Mouse (Mus musculus): Measurements from ENCODE around the gene Gamt.

Gamt gene

GRCm38 (mm10) chr10:80285222-80286070 lies 24.6 kb upstream of the Gamt start:
- no peak for DNase-seq (ENCODE audit: extremely low spot score, low read depth, low spot score)

DNA sequence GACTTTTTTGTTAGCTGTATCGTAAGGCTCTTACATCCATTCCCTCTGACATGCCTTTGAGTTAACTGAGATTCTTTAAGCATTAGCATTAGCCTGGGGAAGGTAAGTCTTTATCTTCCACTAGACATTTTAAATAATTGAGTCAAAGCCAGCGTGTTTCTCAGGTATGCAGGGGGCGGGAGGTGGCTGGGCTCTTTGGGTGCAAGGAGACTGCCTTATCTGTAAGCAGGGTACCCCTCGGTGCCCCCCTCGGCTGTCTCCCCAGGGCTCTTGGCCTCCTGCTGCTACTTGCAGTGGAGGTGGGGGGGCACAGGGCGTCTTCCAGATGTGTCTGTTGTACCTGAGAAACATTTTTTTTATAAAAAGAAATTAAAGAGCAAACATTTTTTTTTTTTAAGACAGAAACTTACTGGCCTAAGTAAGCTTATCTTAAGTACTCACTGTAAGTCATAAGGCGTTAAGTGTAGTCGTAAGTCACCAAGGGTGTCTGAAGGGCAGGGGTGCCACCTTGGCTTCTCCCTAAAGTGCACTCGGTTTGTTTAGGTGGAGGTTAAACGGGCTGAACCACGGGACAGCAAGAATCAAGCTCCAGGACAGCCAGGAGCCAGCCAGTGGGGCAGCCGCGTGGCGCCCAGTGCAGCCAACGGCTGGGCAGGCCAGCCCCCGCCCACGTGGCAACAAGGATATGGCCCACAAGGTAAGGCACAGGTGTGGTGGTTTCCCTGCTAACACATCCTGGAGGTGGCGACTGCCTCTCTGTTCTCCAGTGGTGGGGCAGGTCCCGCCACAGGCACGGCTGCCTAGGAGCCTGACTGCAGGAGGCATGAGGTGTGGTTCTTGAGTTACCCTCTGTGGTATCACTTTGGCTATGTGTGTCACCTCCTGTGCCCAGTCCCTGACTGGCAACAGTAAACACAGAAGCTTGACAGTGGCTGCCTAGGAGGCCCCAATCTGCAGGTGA lies 21.9 kb upstream of the Gamt start:
- DNase-seq (ENCODE audit: extremely low spot score, low read depth, low spot score), result no peak

- no peak for DNase-seq (ENCODE audit: extremely low spot score, low read depth, low spot score)
Measured at GRCm38 (mm10) chr10:80281921-80282371, 21.1 kb upstream of the Gamt start.

DNA sequence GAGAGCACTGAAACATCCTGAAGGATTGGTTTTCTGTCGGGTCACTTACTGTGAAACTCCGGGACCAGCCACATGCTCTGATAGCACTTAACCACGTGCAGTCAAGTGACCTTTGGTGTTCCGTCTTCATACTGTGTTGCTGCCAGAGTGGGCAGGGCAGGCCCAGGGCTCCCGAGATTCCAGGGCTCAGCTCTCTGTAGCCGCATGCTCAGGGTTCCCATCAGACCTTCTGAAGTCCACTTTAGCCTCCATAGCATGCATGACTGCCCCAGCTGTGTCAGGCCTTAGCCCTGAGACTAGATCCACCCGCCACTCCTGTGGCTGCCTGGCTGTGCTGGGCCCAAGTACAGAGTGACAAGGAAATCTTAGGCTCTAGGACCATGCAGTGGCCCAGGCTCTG lies 20.5 kb upstream of the Gamt start:
- DNase-seq (ENCODE audit: extremely low spot score, low read depth, low spot score), result no peak

GRCm38 (mm10) chr10:80279273-80279672 lies 18.5 kb upstream of the Gamt start:
- no peak for DNase-seq (ENCODE audit: extremely low spot score, low read depth, low spot score)

DNA sequence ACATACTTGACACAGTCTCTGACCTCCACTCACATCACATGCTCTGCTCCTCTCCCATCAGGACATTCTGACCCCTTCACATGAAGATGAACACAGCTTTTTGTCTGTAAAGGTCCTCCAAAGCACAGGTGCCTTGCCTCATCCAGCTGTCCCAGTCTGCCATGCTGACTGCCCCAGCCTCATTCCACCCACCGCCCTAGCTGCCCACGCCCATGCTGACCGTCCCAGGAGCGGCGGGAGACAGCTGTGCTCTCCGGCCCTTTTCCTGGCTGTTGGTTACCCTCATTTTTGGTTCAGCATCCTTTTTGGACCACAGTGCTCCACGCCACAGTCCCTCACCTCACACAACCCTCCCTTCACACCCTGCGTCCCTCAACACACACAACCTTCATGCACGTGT lies 17.6 kb upstream of the Gamt start:
- DNase-seq (ENCODE audit: extremely low spot score, low read depth, low spot score), result no peak

GRCm38 (mm10) chr10:80276238-80276637 lies 15.4 kb upstream of the Gamt start:
- DNase-seq (ENCODE audit: extremely low spot score, low read depth, low spot score), result no peak

GRCm38 (mm10) chr10:80273847-80274246 lies 13.0 kb upstream of the Gamt start:
- DNase-seq (ENCODE audit: extremely low spot score, low read depth, low spot score), result no peak

DNA sequence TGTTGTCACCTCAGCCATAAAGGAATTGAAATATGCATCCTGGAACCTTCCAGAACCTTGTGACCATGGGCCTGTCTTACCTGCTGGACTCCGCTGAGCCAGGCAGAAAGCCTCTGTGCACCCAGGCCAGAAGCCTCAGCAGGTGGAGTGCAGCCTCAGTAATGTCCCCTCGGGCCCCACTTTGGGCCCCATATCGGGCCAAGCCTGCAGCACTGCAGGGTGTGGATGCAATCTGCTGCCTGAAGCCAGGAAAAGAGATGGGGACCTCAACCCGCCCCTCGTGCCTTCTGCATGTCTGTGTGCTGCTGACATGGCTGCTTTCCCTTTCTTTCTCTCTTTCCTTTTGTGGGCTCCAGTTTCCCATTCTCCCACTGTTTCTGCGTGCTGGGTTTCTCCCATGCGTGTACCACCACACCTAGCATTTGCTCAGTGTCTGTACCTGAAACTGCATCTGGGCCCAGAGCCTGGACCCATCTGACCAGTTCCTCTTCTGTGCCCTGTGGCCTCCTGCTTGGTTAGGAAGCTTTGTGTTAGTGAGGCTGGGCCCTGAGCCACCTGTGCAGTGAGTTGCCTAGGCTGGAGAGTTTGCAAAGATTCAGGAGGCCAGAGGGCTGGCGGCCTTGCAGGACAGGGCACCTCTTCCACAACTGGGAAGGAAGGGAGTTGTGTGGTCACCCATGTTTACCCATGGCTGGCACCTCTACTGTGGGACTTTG lies 11.2 kb upstream of the Gamt start:
- DNase-seq (ENCODE audit: extremely low spot score, low read depth, low spot score), result no peak

DNA sequence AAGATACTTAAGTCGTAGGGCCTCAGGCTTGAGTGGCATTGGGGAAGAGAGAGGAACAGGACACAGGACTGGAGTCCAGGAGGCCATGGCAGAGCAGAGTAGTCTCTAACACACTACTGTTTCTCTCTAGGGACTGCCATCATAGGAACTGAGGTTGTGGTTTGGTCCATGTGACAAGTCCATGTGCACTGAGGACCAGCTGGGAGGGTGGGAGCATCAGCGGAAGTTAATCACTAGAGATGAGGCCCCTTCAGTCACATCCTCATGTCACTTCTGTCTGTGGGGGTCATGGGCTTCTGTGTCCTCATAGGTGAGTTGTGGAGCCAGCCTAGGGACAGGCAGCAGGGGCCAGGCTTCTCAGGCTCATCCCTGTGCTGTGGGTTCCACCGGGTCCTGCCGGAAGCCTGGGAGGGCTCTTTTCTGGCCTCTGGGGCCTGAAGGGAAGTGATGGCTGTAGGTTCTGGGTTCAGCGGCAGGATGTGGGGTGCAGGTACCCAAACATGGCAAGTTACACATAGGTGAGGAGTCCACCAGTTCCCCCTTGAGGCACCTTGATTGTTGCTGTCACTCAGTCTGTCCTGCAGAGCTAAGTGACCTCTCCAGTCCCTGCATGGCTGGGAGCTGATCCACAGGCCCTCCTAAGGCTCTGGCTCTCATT lies 10.5 kb upstream of the Gamt start:
- no peak for DNase-seq (ENCODE audit: extremely low spot score, low read depth, low spot score)

GRCm38 (mm10) chr10:80270734-80271181 lies 9.9 kb upstream of the Gamt start:
- DNase-seq (ENCODE audit: extremely low spot score, low read depth, low spot score), result no peak

DNA sequence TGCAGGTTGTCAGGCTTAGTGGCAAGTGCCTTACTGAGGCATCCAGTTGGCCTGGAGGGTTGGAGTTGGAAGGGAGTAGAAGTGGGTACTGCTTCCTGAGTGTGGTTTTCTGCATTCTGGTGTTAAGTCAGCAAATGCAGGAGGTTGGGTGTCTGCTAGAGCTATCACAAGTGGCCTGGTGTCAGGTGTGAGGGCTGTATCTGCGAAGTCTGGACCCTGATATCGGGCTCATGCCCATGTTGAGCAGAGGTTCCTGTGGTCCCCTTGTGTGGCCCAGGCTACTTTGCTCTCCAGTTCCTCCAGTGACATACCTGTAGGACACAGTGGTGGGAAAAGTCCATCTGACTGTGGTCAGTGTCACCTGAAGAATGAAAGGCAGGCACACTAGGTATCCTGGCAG lies 9.3 kb upstream of the Gamt start:
- DNase-seq (ENCODE audit: extremely low spot score, low read depth, low spot score), result no peak

GRCm38 (mm10) chr10:80265149-80265486 lies 4.3 kb upstream of the Gamt start:
- DNase-seq (ENCODE audit: extremely low spot score, low read depth, low spot score), result no peak

DNA sequence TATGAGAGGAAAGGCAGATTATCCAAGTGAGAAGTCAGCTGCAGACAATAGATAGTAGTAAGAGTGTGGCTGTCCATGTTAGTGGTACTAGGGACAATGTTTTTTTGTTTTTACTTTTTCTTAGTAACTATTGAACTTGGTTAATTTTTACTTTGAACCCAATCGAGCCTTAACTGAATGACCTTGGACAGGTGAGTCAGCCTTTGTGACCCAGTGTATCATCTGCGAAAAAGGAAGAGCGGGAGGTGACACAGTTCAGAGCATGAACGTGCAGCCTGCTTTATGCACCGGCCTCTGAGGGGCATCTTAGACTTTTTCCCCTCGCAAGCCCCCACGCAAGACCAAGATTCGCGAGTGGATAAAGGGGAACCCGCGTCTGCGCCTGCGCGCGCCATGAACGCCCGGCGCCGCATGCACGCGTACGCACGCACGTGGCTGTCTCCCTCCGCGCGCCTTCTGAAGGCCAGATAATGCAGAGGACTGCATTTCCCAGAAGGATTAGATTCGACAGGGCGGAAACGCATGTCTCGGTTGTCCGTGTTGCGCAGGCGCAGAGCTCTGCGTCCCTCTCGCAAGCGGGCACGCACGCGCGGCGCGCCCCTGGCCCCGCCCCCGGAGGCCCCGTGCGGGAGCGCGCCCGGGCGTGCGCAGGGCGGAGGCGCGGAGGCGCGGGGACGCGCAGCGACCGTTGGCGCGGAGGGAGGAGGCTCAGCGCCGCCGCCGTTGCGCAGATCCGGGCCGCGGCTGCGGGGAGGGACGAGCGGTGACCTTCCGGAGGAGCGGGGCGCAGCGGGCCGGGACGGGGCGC lies 3.7 kb upstream of the Gamt start:
- DNase-seq (ENCODE audit: extremely low spot score, low read depth, low spot score), result peak; percentile 99

DNA sequence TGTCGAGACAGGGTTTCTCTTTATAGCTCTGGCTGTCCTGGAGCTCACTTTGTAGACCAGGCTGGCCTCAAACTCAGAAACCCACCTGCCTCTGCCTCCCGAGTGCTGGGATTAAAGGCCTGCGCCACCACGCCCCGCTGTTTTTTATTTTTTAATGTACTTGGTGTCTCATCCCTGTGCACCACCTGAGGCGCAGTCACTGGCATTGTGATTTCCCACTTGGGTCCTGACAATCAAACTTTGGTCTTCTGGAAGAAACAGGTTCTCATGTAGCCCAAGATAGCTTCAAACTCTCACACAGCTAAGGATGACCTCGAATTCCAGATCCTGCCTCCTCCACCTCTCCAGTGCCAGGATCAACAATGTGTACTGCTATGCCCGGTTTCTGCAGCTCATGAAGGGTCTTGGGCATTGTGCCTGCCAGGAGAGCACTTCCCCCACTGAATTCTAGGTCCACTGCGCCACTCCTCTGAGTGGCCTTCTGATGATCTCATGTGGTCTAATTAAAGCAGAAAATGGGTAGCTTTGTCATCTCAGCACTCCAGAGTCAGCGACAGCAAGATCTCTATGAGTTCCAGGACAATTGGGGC lies 2.1 kb upstream of the Gamt start:
- no peak for DNase-seq (ENCODE audit: extremely low spot score, low read depth, low spot score)

- no peak for DNase-seq (ENCODE audit: extremely low spot score, low read depth, low spot score)
Measured at GRCm38 (mm10) chr10:80262169-80262568, 1.4 kb upstream of the Gamt start.

- peak; percentile 67 for DNase-seq (ENCODE audit: extremely low spot score, low read depth, low spot score)
Measured at GRCm38 (mm10) chr10:80261585-80261968, 765 bp upstream of the Gamt start.

- no peak for DNase-seq (ENCODE audit: extremely low spot score, low read depth, low spot score)
Measured at GRCm38 (mm10) chr10:80259861-80260641, 761 bp downstream of the Gamt start.

DNA sequence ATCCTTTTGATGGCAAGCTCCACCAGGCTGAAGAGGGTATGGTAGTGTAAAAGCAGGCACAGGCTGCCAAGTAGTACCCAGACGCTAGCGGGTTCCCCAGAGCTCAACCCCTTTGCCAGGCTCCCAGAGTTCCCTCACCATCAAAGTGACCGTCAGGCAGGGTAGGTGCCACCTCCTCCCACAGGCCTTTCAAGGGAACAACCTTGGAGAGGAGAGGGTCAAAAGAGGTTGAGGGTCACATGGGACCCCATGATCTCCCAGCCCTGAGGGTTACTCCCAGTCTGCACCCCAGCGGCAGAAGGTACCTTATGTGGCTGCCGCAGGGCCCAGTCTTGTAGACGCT lies 1.4 kb downstream of the Gamt start:
- no peak for DNase-seq (ENCODE audit: extremely low spot score, low read depth, low spot score)

All from hindlimb bud, embryonic 11.5 days (tissue).